Mouse (Mus musculus): ENCODE results near the gene Tnr. TPM values are rescaled to one million over a fixed set of nuclear protein-coding genes. Genes with fewer than 3 reads are reported as not detected.

The Tnr gene
- total and polyA plus RNA-seq, 3 experiments: not detected

GRCm38 (mm10) chr1:159574661-159575060, 51.1 kb downstream of the Tnr start:
- Histone ChIP-seq H3K27me3 (replicated peaks) (peaks cover 83% of the 10 kb centered on the region), H3K9ac (ENCODE audit: insufficient read depth, low read depth) (no peak overlapping the region), H3K79me2 (replicated peaks; ENCODE audit: control insufficient read depth, extremely low read depth, insufficient read depth, poor library complexity, severe bottlenecking) (no peaks in the 10 kb centered on the region), H3K9me3 (replicated peaks; ENCODE audit: low read length) (no peaks in the 10 kb centered on the region), H3K4me1 (ENCODE audit: control insufficient read depth in 1 of 2, insufficient read depth in 2 of 2) (no peaks in the 10 kb centered on the region), H3K4me3 (replicated peaks in 1 of 3; ENCODE audit: low read depth in 2 of 3, low read length in 2 of 3, poor library complexity in 1 of 3) (no peak overlapping the region), H3K4me2 (ENCODE audit: insufficient read depth, low read depth, poor library complexity, severe bottlenecking) (no peak overlapping the region), H3K27ac (ENCODE audit: insufficient read depth, low read depth) (no peak overlapping the region), H3K36me3 (replicated peaks in 1 of 2; ENCODE audit: control insufficient read depth in 1 of 2, insufficient read depth in 1 of 2, low read length in 1 of 2) (no peaks in the 10 kb centered on the region)
- TF ChIP-seq NELFE (IDR thresholded peaks at IDR 0.05; ENCODE audit: low read depth, low read length) (no peak), JUN (IDR thresholded peaks at IDR 0.05; ENCODE audit: insufficient read depth, low read depth, low read length) (no peak), ZMIZ1 (IDR thresholded peaks at IDR 0.05; ENCODE audit: low read depth, low read length) (no peak), MXI1 (IDR thresholded peaks at IDR 0.05; ENCODE audit: low read depth, low read length) (no peak), MAX (IDR thresholded peaks at IDR 0.05; ENCODE audit: low read length) (no peak), PAX5 (IDR thresholded peaks at IDR 0.05; ENCODE audit: low read length) (no peak)
- no peak for DNase-seq (ENCODE audit: extremely low read depth)
- dilution Hi-C loops (cut with MboI; ENCODE audit: extremely low pct_ligation_motif_present, extremely low pct_unique_long_range_greater_than_20kb, low sequenced_read_pairs): no loop called here
- in situ Hi-C loops (cut with MboI; ENCODE audit: low pct_ligation_motif_present, low pct_unique_long_range_greater_than_20kb, low sequenced_read_pairs): no loop called here

GRCm38 (mm10) chr1:159576246-159576645, 52.7 kb downstream of the Tnr start:
- Histone ChIP-seq H3K4me3 (replicated peaks in 1 of 3; ENCODE audit: low read depth in 2 of 3, low read length in 2 of 3, poor library complexity in 1 of 3) (no peak overlapping the region), H3K27me3 (replicated peaks) (peaks cover 89% of the 10 kb centered on the region), H3K27ac (ENCODE audit: insufficient read depth, low read depth) (no peak overlapping the region), H3K4me2 (ENCODE audit: insufficient read depth, low read depth, poor library complexity, severe bottlenecking) (no peak overlapping the region), H3K9me3 (replicated peaks; ENCODE audit: low read length) (no peaks in the 10 kb centered on the region), H3K4me1 (ENCODE audit: control insufficient read depth in 1 of 2, insufficient read depth in 2 of 2) (no peaks in the 10 kb centered on the region), H3K79me2 (replicated peaks; ENCODE audit: control insufficient read depth, extremely low read depth, insufficient read depth, poor library complexity, severe bottlenecking) (no peaks in the 10 kb centered on the region), H3K36me3 (replicated peaks in 1 of 2; ENCODE audit: control insufficient read depth in 1 of 2, insufficient read depth in 1 of 2, low read length in 1 of 2) (no peaks in the 10 kb centered on the region), H3K9ac (ENCODE audit: insufficient read depth, low read depth) (no peak overlapping the region)
- dilution Hi-C loops (cut with MboI; ENCODE audit: extremely low pct_ligation_motif_present, extremely low pct_unique_long_range_greater_than_20kb, low sequenced_read_pairs): no loop called here
- no peak for DNase-seq (ENCODE audit: extremely low read depth)
- in situ Hi-C loops (cut with MboI; ENCODE audit: low pct_ligation_motif_present, low pct_unique_long_range_greater_than_20kb, low sequenced_read_pairs): no loop called here
- TF ChIP-seq ZKSCAN1 (IDR thresholded peaks at IDR 0.05; ENCODE audit: borderline replicate concordance, low read depth, low read length): no peak
- TF ChIP-seq POLR2AphosphoS2 (IDR thresholded peaks at IDR 0.05; ENCODE audit: low read depth, low read length): no peak
- no peak for TF ChIP-seq SMC3 (IDR thresholded peaks at IDR 0.05; ENCODE audit: low read depth, low read length)
- TF ChIP-seq ZC3H11A (IDR thresholded peaks at IDR 0.05; ENCODE audit: low read depth, low read length): no peak
- TF ChIP-seq ZNF384 (IDR thresholded peaks at IDR 0.05; ENCODE audit: low read depth, low read length): no peak
- TF ChIP-seq NELFE (IDR thresholded peaks at IDR 0.05; ENCODE audit: low read depth, low read length): no peak
- no peak for TF ChIP-seq MAFK (IDR thresholded peaks at IDR 0.05; ENCODE audit: insufficient replicate concordance, low read length)
- no peak for TF ChIP-seq SIN3A (IDR thresholded peaks at IDR 0.05; ENCODE audit: low read length)
- TF ChIP-seq BHLHE40 (IDR thresholded peaks at IDR 0.05; ENCODE audit: low read depth, low read length): no peak
- no peak for TF ChIP-seq GABPA (IDR thresholded peaks at IDR 0.05; ENCODE audit: insufficient replicate concordance, low read depth, low read length)
- no peak for TF ChIP-seq MEF2A (IDR thresholded peaks at IDR 0.05; ENCODE audit: borderline replicate concordance, low read depth, low read length)
- no peak for TF ChIP-seq MAX (IDR thresholded peaks at IDR 0.05; ENCODE audit: low read length)
- no peak for TF ChIP-seq USF1 (IDR thresholded peaks at IDR 0.05; ENCODE audit: low read depth, low read length)
- TF ChIP-seq RAD21 (IDR thresholded peaks at IDR 0.05; ENCODE audit: low read depth, low read length): no peak
- TF ChIP-seq NRF1 (IDR thresholded peaks at IDR 0.05; ENCODE audit: low read depth, low read length): no peak
- TF ChIP-seq JUN (IDR thresholded peaks at IDR 0.05; ENCODE audit: insufficient read depth, low read depth, low read length): no peak
- TF ChIP-seq USF2 (conservative IDR thresholded peaks at IDR 0.05; ENCODE audit: low read depth, low read length): no peak

Measured in CH12.LX (cell line).